Mouse (Mus musculus) 3T3-L1 (cell line): ENCODE results near the gene Hspb2.

Experiments used
- DNase-seq: peaks from one replicate; pipeline ENCODE4 v3.0.0-alpha.2; 2015; ENCODE audit warnings: low read depth, low spot score

Gene Hspb2

DNA sequence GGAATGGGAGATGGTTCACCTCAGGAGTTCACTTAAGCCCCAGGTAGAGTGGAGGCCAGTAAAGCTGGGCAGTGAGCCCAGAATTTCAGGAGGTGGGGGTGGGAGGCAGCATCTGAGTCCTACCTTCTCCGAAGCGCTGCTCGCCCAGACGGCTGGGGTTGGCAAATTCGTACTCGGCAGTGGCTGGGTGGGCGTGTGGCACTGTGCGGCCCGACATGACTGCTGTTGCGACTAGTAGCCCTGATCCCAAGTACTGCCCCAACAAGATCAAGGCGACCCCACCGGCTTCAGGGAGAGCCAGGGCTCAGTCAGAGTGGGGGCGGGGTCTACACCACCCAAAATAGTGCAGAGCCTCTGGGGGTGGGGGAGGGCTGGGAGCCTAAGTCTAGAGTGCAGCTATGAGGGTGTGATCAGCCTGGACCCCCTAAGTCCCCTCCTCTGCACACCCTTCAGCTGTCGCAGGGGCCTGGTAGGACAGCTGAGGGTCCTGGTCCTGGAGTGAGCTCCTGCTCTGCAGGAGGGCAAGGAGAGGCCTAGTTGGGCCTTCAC is at the start of gene Hspb2:
TSS of gene Hspb2 (minus strand) at position 301 of the 549 bp plus-strand sequence.
- no peak for DNase-seq

- DNase-seq, result peak; percentile 66
Measured at GRCm38 (mm10) chr9:50800985-50801384, 48.8 kb upstream of the Hspb2 start.

DNA sequence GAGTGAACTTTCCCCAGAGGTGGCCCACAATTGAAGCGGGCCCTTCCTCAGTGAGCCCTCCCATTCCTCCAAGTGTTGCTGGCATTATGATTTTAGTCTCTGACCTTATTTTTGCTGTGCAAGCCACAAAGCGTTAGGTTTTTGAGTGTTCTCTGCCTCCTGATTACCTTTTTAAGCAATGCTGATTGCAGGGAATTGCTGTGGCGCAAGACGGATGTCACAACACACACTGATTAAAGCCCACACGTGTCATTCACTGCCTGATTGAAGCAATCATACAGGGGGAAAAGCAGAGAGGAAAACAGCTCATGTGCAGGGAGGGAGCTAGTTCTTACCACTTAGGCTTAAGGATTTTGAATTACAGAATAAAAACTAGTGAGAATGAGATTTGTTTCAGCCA is 46.2 kb upstream of the Hspb2 start:
- DNase-seq, result no peak

DNA sequence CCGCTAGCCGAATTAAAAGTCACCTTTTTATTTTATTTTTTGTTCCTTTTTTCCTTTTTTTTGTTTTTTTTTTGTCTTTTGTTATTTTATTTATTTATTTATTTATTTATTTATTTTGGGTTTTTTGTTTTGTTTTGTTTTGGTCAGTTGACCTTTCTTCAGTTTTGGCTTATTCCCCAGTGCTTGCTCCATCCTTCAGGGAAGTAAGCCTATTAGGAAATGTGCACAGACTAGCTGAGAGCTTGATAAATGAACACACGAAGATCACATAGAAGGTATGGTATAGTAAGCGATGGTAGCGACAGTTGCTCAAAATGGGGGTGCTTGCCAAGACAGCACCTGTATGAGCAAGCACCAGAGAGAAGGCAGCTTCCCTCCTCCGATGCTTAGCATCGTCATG is 45.5 kb upstream of the Hspb2 start:
- DNase-seq, result no peak

- no peak for DNase-seq
Measured at GRCm38 (mm10) chr9:50796776-50797175, 44.6 kb upstream of the Hspb2 start.

- no peak for DNase-seq
Measured at GRCm38 (mm10) chr9:50795266-50795665, 43.1 kb upstream of the Hspb2 start.

GRCm38 (mm10) chr9:50782155-50782554 is 30.0 kb upstream of the Hspb2 start:
- peak; percentile 57 for DNase-seq

GRCm38 (mm10) chr9:50776162-50776760 is 24.1 kb upstream of the Hspb2 start:
- no peak for DNase-seq

GRCm38 (mm10) chr9:50775662-50776126 is 23.5 kb upstream of the Hspb2 start:
- DNase-seq, result peak; percentile 22

GRCm38 (mm10) chr9:50774991-50775612 is 22.9 kb upstream of the Hspb2 start, which contains the start of the genes Alg9 and 1110032A03Rik:
Gene Alg9 (plus strand): TSS chr9:50775019.
Gene 1110032A03Rik (minus strand): TSS chr9:50775520.
- peak; percentile 87 for DNase-seq

DNA sequence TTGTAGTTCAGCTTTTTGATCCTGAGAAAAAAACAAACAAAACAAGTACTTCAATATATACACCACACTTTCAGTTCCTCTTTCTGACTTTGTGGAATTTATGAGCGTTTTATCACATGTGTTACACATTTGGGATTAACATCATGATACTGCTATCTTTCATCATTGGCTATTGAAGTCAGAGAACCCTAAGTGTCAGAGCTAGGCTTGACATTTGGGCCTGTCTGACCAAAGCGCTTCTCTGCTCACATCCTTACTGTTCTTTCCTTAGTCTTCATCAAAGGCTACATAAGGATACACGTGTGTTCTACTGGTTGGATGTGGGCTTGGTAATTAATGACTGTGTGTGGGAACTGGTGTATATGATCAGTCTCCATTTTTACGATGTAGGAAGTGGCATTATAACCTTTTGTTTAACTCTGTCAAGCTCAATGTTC is 21.9 kb upstream of the Hspb2 start:
- DNase-seq, result peak; percentile 16

GRCm38 (mm10) chr9:50770011-50770410 is 17.9 kb upstream of the Hspb2 start:
- DNase-seq, result no peak

DNA sequence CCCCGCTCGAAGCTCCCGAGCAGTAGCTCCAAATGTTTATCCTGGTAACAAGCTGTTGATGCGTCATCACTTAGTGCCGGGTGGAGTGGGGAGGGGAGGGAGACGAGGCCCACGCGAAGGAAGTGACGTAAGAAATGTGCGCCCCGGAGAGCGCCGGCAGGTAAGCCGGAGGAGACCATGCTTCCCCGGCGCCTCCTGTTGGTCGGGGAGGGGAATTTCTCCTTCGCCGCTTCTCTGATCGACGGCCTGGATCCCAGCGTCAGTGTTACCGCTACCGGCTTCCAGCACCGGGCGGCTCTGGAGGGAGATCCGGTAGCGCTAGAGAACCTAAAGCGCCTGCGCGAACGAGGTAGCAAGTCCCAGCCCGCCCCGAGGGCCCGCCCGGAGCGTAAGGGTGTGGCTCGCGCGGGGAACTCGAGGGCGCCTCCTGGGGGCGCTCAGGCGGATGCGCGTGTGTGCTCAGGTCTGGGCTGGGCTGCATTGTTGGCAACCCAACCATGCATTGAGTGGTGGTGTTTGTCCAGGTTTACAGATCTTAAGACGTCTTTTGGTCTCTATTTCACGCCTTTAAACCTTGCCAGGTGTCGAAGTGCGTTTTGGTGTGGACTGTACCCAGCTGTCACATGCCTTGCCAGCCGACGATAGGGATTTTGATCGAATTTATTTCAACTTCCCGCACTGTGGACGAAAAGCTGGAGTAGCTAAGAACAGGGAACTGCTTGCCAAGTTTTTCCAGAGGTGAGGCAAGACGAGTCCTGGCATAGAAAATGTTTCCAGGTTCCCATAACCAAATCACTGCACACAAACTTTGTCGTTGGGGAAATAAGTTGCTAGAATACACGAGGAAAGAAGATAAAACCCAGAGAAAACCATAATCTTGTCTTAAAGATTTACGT is 16.2 kb upstream of the Hspb2 start, which contains the start of gene Fdxacb1:
TSS of gene Fdxacb1 (plus strand) at position 130 of the 896 bp plus-strand sequence.
- DNase-seq, result peak; percentile 97

DNA sequence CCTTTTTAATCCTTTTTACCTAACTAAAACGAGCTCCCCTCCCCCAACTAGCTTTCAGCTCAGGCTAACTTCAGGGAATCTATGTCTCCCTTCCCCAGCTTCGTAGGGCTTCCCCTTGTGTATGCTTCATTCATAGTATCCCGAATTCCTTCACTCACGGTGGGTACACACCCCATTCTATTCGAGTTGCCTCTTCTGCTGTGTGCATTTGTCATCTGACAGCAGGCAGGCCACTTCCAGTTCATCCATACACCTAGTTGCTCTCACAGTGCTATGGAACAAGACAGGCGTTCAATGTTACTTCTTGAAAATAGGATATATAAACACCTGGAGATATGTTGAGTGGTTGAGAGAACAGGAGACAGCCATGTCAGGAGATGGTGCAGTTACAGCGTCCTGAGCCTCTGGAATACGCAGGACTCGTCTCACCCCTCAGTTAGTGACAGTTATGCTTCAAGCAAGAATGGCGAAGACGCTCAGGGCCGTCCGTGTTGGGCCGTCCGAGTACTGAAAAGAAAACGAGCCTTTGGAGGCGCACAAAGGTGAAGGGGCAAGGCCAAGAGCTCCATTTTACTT is 15.5 kb upstream of the Hspb2 start:
- DNase-seq, result no peak

GRCm38 (mm10) chr9:50763331-50763730 is 11.2 kb upstream of the Hspb2 start:
- peak; percentile 61 for DNase-seq

- DNase-seq, result no peak
Measured at GRCm38 (mm10) chr9:50761520-50762243, 9.5 kb upstream of the Hspb2 start.

- peak; percentile 7 for DNase-seq
Measured at GRCm38 (mm10) chr9:50756711-50757110, 4.6 kb upstream of the Hspb2 start.

DNA sequence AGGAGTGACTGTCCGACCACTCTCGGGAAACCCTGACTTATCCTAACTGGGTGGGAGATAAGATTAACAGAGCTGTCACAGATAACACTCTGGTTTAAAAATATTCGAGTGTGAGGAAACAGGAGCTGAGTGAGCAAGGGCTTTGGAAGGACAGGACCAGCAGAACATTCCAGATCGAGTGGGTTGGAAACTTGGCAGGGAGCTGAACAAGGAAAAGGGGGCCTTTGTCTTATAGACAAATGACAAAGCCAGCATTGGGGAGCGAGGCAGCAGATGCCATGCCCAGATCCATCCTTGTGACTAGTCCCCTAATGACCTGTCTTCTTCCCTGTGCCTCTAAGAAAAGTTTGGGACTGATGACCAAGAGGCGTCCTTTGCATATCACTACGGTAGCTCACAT is 1.8 kb upstream of the Hspb2 start:
- no peak for DNase-seq

- peak; percentile 91 for DNase-seq
Measured at GRCm38 (mm10) chr9:50752784-50753615, 846 bp upstream of the Hspb2 start.

GRCm38 (mm10) chr9:50751323-50751722 is 831 bp downstream of the Hspb2 start, which contains the start of gene Cryab:
Gene Cryab (plus strand): TSS chr9:50751325.
- no peak for DNase-seq
